Mouse (Mus musculus): Measurements from ENCODE around the gene Cyp8b1.

Gene Cyp8b1

GRCm38 (mm10) chr9:121915056-121915455, 1.0 kb downstream of the Cyp8b1 start:
- DNase-seq (ENCODE audit: low read depth, low spot score): no peak

- no peak for DNase-seq (ENCODE audit: low read depth, low spot score)
Observed at GRCm38 (mm10) chr9:121914226-121914757, 1.8 kb downstream of the Cyp8b1 start.

- DNase-seq (ENCODE audit: low read depth, low spot score): no peak
Observed at GRCm38 (mm10) chr9:121912786-121913185, 3.3 kb downstream of the Cyp8b1 start.

GRCm38 (mm10) chr9:121911196-121911595, 4.9 kb downstream of the Cyp8b1 start:
- no peak for DNase-seq (ENCODE audit: low read depth, low spot score)

GRCm38 (mm10) chr9:121909635-121910034, 6.5 kb downstream of the Cyp8b1 start:
- no peak for DNase-seq (ENCODE audit: low read depth, low spot score)

GRCm38 (mm10) chr9:121908321-121908720, 7.8 kb downstream of the Cyp8b1 start:
- no peak for DNase-seq (ENCODE audit: low read depth, low spot score)

GRCm38 (mm10) chr9:121907356-121908070, 8.6 kb downstream of the Cyp8b1 start:
- no peak for DNase-seq (ENCODE audit: low read depth, low spot score)

- DNase-seq (ENCODE audit: low read depth, low spot score): no peak
Observed at GRCm38 (mm10) chr9:121906456-121906855, 9.6 kb downstream of the Cyp8b1 start.

- DNase-seq (ENCODE audit: low read depth, low spot score): no peak
Observed at GRCm38 (mm10) chr9:121905556-121906185, 10.4 kb downstream of the Cyp8b1 start.

- DNase-seq (ENCODE audit: low read depth, low spot score): no peak
Observed at GRCm38 (mm10) chr9:121904946-121905345, 11.2 kb downstream of the Cyp8b1 start.

GRCm38 (mm10) chr9:121904319-121904718, 11.8 kb downstream of the Cyp8b1 start:
- no peak for DNase-seq (ENCODE audit: low read depth, low spot score)

GRCm38 (mm10) chr9:121903476-121904305, 12.4 kb downstream of the Cyp8b1 start:
- DNase-seq (ENCODE audit: low read depth, low spot score): no peak

GRCm38 (mm10) chr9:121901710-121902700, 14.1 kb downstream of the Cyp8b1 start:
- DNase-seq (ENCODE audit: low read depth, low spot score): no peak

- no peak for DNase-seq (ENCODE audit: low read depth, low spot score)
Observed at GRCm38 (mm10) chr9:121900282-121900855, 15.7 kb downstream of the Cyp8b1 start.

GRCm38 (mm10) chr9:121899306-121899705, 16.8 kb downstream of the Cyp8b1 start:
- no peak for DNase-seq (ENCODE audit: low read depth, low spot score)

GRCm38 (mm10) chr9:121898245-121898644, 17.9 kb downstream of the Cyp8b1 start, which contains the start of gene Ackr2:
Ackr2 (plus strand) TSS chr9:121898355.
- DNase-seq (ENCODE audit: low read depth, low spot score): no peak

- no peak for DNase-seq (ENCODE audit: low read depth, low spot score)
Observed at GRCm38 (mm10) chr9:121896820-121897219, 19.3 kb downstream of the Cyp8b1 start.

GRCm38 (mm10) chr9:121895392-121895993, 20.6 kb downstream of the Cyp8b1 start:
- DNase-seq (ENCODE audit: low read depth, low spot score): no peak

- DNase-seq (ENCODE audit: low read depth, low spot score): no peak
Observed at GRCm38 (mm10) chr9:121894447-121894846, 21.7 kb downstream of the Cyp8b1 start.
